Mouse (Mus musculus) hindbrain, embryonic 13.5 days (tissue): ENCODE data around the gene Man2b2. TPM values are rescaled to one million over a fixed set of nuclear protein-coding genes. Genes with fewer than 3 reads are reported as not detected.
A peak's percentile ranks its signal among the peaks of the same experiment; 100 is the strongest.

Experiments used
- ATAC-seq: fragments of 200-750 bp; cut with Nextera tagmentation; 2 replicates; pipeline ENCODE4 v1.8.0; 2017; ENCODE audit warnings: moderate TSS enrichment; ENCODE audit not compliant: low FRiP score
- H3K27ac ChIP-seq: fragments of 300-500 bp; sonication (generic); 2 replicates; pipeline ENCODE4 v1.5.1; 2015; ENCODE audit warnings: inconsistent platforms, mild to moderate bottlenecking, moderate library complexity
- H3K27me3 ChIP-seq: fragments of 300-500 bp; sonication (generic); 2 replicates; pipeline ENCODE4 v1.6.1; 2015; ENCODE audit warnings: mild to moderate bottlenecking, inconsistent platforms
- H3K36me3 ChIP-seq: fragments of 300-500 bp; sonication (generic); 2 replicates; pipeline ENCODE4 v1.6.1; 2015; ENCODE audit warnings: mild to moderate bottlenecking, inconsistent platforms
- H3K4me1 ChIP-seq: fragments of 300-500 bp; sonication (generic); replicated peaks from 2 replicates; pipeline ENCODE4 v1.6.1; 2015; ENCODE audit warnings: inconsistent platforms
- H3K4me2 ChIP-seq: fragments of 300-500 bp; sonication (generic); 2 replicates; pipeline ENCODE4 v1.6.1; 2015; ENCODE audit warnings: inconsistent platforms, mild to moderate bottlenecking, moderate library complexity
- H3K4me3 ChIP-seq: fragments of 300-500 bp; sonication (generic); 2 replicates; pipeline ENCODE4 v1.5.1; 2015; ENCODE audit warnings: mild to moderate bottlenecking, inconsistent platforms
- H3K9ac ChIP-seq: fragments of 300-500 bp; sonication (generic); 2 replicates; pipeline ENCODE4 v1.6.1; 2015; ENCODE audit warnings: mild to moderate bottlenecking, inconsistent platforms
- H3K9me3 ChIP-seq: fragments of 300-500 bp; sonication (generic); 2 replicates; pipeline ENCODE4 v1.6.1; 2016; ENCODE audit warnings: inconsistent platforms
- WGBS: fragments of 180-500 bp; shearing (Covaris S2); methylation state at CpG from one replicate; pipeline ENCODE4 v1.1.7; 2015; 5-methylcytosine and 5-hydroxymethylcytosine counted together
- polyA plus RNA-seq: library from polyadenylated mRNA; unstranded; fragments of >200 nt; fragmentation: Nextera tagmentation; extraction: Ambion mirVana; gene quantifications from 2 replicates; pipeline ENCODE4 v1.2.1, GENCODE M21; 2015

The Man2b2 gene
- polyA plus RNA-seq, 1 experiment from 2014 or later: 12.3 TPM

DNA sequence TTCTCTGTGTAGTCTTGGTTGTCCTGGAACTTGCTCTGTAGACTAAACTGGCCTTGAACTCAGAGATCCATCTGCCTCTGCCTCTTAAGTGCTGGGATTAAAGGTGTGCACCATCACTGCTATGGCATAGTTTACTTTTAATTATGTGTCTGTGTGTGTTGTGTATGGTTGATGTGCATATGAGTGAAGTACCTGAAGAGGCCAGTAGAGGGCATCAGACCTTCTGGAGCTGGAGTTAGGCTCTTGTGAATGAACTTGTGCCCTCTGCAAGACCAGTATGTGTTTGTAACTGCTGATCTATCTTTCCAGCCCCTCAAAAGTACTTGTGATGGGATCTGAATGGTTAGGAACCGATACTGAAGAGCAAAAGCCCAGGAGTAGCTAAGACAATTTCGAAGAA is 30.6 kb upstream of the Man2b2 start:
- Histone ChIP-seq H3K9me3 (no peaks in the 10 kb centered on the region; the same call in 1 of the 2 replicates), H3K36me3 (no peaks in the 10 kb centered on the region), H3K4me1 (no peaks in the 10 kb centered on the region), H3K4me2 (no peak overlapping the region), H3K4me3 (no peak overlapping the region), H3K27ac (no peak overlapping the region), H3K9ac (no peak overlapping the region), H3K27me3 (peaks cover 37% of the 10 kb centered on the region)
- 100% methylated on average over 2 of the region's 2 CpGs for WGBS
- ATAC-seq: no peak

DNA sequence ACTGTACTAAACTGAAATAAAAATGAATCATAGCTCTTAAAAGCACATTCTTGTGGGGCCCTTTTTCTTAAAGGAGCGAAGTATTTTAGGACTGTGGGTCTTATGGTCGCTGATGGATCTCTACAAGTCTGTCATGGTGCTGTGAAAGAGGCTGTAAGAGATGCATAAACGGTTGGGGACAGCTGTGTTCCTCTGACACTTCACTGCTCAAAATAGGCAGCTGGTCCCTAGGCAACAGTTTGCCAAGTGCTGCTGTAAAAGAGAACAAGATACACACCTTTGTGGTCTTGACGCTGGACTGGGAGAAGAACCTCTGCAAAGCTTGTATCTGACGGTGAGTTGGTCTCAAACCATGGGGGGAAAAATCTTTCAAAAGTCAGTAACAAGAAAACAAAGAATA is 27.1 kb upstream of the Man2b2 start:
- H3K4me2 ChIP-seq: no peak overlapping the region
- no peaks in the 10 kb centered on the region; the same call in 1 of the 2 replicates for H3K9me3 ChIP-seq
- 0 out of 2 replicates have a peak, but pooled peaks cover 6% of the 10 kb centered on the region for H3K4me1 ChIP-seq
- H3K4me3 ChIP-seq: no peak overlapping the region
- H3K36me3 ChIP-seq: no peaks in the 10 kb centered on the region
- peaks cover 5% of the 10 kb centered on the region; the same call in 1 of the 2 replicates for H3K27me3 ChIP-seq
- H3K27ac ChIP-seq: no peak overlapping the region
- 70% methylated on average over 5 of the region's 5 CpGs for WGBS
- ATAC-seq: no peak
- H3K9ac ChIP-seq: no peak overlapping the region

DNA sequence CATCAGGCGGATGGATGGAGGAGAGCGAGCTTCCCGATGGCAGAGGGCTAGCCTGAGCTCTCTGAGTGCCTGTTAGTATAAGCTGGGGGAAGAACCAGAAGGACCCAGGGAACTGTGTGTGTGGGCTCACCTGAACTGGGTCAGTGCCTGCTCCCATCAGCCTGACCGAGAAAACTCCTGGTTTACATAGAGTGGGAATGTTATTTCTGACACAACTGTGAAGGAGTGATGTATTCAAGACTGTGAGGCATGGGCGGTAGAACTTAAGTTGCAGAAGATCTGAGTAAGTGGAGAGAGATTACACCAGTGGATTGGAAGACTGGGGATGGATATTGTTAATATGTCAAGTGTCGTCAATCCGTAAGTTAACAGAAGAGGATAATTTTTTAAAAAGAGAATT is 26.1 kb upstream of the Man2b2 start:
- ATAC-seq: no peak
- Histone ChIP-seq H3K4me2 (no peak overlapping the region), H3K27me3 (peaks cover 4% of the 10 kb centered on the region; the same call in 1 of the 2 replicates), H3K4me1 (peaks cover 15% of the 10 kb centered on the region), H3K9ac (no peak overlapping the region), H3K4me3 (no peak overlapping the region), H3K9me3 (no peaks in the 10 kb centered on the region; the same call in 1 of the 2 replicates), H3K27ac (no peak overlapping the region), H3K36me3 (no peaks in the 10 kb centered on the region)
- 91% methylated on average over 7 of the region's 7 CpGs for WGBS

DNA sequence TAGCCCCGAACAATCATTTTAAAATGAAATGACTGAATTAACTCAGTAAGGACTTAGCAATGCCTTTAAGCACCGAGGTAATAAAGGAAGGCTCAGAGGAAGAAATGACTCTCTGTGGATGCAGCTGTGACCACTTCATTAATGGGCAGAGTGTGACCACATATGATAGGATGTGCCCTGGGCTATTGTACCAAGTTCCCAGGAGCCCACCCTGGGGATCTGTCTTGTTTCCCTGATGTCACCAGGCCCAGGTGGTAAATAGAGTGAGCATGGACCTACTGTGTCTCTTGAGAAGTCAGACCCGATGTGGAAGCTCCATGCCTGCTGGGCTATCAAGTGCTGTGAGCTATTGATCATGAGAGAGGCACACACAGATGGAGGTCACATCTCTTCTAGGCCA is 24.7 kb upstream of the Man2b2 start:
- no peak overlapping the region for H3K4me2 ChIP-seq
- H3K27me3 ChIP-seq: peaks cover 4% of the 10 kb centered on the region; the same call in 1 of the 2 replicates
- peaks cover 18% of the 10 kb centered on the region for H3K4me1 ChIP-seq
- H3K9ac ChIP-seq: no peak overlapping the region
- ATAC-seq: no peak
- no peak overlapping the region for H3K27ac ChIP-seq
- no peak overlapping the region for H3K4me3 ChIP-seq
- no peaks in the 10 kb centered on the region for H3K36me3 ChIP-seq
- 41% methylated on average over 3 of the region's 3 CpGs for WGBS
- H3K9me3 ChIP-seq: no peaks in the 10 kb centered on the region

DNA sequence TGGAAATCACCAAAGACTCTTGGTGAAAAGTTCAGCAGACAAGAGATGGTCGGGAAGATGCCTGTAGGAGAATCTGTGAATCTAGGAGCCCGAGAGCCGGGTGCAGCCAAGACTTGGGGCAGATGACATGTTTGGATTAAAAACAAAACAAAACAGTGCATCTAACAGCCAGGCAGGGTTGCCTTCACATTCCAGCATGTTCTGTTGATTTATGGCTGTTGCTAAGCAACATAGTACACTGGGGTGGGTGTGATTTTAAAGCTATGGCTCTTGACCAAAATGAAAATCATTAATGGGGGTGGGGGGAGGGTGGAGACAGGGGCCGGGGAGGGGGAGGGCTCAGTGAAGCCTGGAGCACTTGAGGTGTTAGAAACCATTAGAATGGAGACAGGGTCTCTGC is 21.1 kb upstream of the Man2b2 start:
- H3K4me3 ChIP-seq: no peak overlapping the region
- no peak overlapping the region; the same call in 1 of the 2 replicates for H3K27ac ChIP-seq
- no peak overlapping the region for H3K4me2 ChIP-seq
- no peak for ATAC-seq
- no peak overlapping the region for H3K9ac ChIP-seq
- H3K36me3 ChIP-seq: no peaks in the 10 kb centered on the region
- 41% methylated on average over 4 of the region's 4 CpGs for WGBS
- H3K27me3 ChIP-seq: peaks cover 2% of the 10 kb centered on the region; the same call in 1 of the 2 replicates
- no peaks in the 10 kb centered on the region for H3K9me3 ChIP-seq
- peaks cover 18% of the 10 kb centered on the region for H3K4me1 ChIP-seq

DNA sequence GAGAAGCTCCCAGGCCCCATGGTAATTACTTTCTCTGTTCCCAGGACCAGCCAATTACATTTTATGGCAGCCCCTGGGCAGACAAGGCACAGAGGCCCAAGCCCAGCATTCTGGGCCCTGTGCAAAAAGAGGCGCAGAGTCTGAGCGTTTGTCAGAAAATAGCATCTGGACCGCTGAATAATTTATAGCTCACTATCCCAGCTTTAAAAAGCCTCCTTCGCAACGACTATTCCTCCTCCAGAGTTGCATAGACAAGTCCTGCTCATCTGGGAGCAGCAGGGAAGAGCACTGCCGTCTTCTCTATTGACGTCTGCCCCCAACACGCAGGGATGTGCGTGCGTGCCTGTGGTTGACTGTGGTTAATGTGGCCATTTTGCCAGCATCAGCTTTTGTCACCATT is 14.0 kb upstream of the Man2b2 start:
- no peaks in the 10 kb centered on the region for H3K27me3 ChIP-seq
- H3K9ac ChIP-seq: no peak overlapping the region
- no peak overlapping the region for H3K4me3 ChIP-seq
- H3K4me1 ChIP-seq: peaks cover 12% of the 10 kb centered on the region
- H3K36me3 ChIP-seq: no peaks in the 10 kb centered on the region
- peak overlapping the region; percentile 76 for H3K27ac ChIP-seq
- no peak overlapping the region for H3K4me2 ChIP-seq
- 53% methylated on average over 10 of the region's 10 CpGs for WGBS
- no peaks in the 10 kb centered on the region for H3K9me3 ChIP-seq
- peak; percentile 46; the same call in 1 of the 2 replicates for ATAC-seq

DNA sequence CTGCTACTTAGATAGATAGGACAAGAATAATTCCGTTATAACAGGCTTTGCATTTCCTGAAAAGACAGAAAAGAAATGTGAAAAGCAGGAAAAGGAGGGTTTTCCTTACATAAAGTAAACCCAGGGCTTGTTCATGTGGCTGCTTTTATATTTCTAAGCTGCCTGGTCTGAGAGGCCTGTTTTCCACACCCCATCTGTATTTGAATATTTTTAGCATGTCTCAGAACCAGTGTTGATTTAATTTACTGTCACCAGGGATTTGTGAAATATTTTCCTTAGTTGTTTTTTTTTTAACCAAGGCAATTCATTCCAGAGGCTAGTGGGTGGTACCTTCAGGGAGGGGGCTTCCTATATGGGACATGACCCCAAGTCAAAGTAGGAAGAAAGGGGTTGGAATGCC is 11.2 kb upstream of the Man2b2 start:
- no peak overlapping the region for H3K4me3 ChIP-seq
- H3K27ac ChIP-seq: no peak overlapping the region
- no peaks in the 10 kb centered on the region for H3K36me3 ChIP-seq
- no peak overlapping the region for H3K9ac ChIP-seq
- peaks cover 12% of the 10 kb centered on the region for H3K4me1 ChIP-seq
- H3K9me3 ChIP-seq: no peaks in the 10 kb centered on the region
- no peak for ATAC-seq
- no peak overlapping the region for H3K4me2 ChIP-seq
- 72% methylated on average over 1 of the region's 1 CpGs for WGBS
- no peaks in the 10 kb centered on the region for H3K27me3 ChIP-seq

DNA sequence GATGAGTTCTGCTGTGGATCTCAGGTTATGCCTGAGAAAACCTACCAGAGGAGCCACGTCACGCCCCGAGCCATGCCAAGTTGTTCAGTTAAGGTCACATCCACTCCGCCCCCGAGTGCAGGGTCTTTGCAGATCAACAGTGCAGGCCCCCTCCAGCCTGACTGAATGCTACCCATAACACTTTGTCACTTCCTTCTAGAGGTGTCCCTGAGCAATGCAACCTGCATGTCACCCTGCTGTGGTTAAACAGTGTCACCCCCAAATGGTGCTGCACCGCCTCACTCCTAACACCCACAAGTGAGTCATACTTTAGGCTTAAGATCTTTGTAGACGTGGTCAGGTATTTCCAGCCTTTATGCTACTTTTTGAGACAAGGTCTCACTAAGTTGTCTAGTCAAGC is 9.6 kb upstream of the Man2b2 start:
- ATAC-seq: no peak

DNA sequence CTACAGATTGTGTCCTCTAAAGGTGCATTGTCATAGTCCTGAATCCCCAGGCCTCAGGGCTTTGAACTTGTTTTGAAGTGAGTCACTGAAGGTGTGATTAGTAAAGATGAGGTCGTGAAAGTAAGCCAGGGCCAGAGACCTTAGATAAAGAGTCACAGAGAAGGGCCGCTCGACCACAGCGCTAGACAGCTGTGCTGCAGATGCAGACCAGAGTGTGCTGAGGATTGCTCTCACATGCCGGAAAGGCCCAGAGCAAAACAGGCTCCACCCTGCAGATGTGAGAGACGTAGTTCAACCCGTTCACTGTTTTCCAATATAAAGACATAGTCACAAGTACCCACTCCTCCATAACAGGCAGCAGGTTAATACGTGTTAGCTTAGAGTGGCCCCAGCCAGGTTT is 9.1 kb upstream of the Man2b2 start:
- WGBS: 75% methylated on average over 8 of the region's 8 CpGs

More for the DNA sequence above, 9.6 kb upstream of the Man2b2 start:
- Histone ChIP-seq H3K27ac (no peak overlapping the region), H3K4me2 (no peak overlapping the region), H3K9ac (no peak overlapping the region), H3K4me3 (no peak overlapping the region), H3K27me3 (no peaks in the 10 kb centered on the region), H3K36me3 (no peaks in the 10 kb centered on the region), H3K4me1 (peaks cover 12% of the 10 kb centered on the region), H3K9me3 (no peaks in the 10 kb centered on the region)
- WGBS: 87% methylated on average over 7 of the region's 7 CpGs

DNA sequence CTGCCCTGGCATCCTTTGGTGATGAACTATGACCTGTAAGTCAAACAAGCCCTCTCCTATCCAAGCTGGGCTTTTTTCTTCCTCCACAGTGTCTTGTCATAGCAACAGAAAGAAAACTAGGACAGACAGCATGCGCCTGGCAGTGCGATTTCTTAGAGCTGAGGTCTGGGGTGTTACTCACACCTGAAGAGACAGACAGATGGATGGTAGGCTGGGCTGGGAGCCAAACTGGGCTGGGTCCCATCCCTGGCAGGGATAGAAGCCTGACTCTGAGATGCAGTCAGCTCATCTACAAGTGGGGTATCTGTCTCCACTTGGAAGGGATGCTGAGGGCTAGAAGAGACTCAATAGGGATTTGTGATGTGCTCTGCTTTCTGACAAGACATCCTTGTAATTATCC is 8.6 kb upstream of the Man2b2 start:
- no peaks in the 10 kb centered on the region for H3K9me3 ChIP-seq
- H3K4me2 ChIP-seq: no peak overlapping the region
- no peak overlapping the region for H3K27ac ChIP-seq
- no peak for ATAC-seq
- WGBS: 87% methylated on average over 2 of the region's 2 CpGs
- H3K9ac ChIP-seq: no peak overlapping the region
- H3K4me1 ChIP-seq: peaks cover 2% of the 10 kb centered on the region
- no peak overlapping the region for H3K4me3 ChIP-seq
- H3K27me3 ChIP-seq: 0 out of 2 replicates have a peak, but pooled peaks cover 1% of the 10 kb centered on the region
- H3K36me3 ChIP-seq: no peaks in the 10 kb centered on the region

More for the DNA sequence above, 9.1 kb upstream of the Man2b2 start:
- no peaks in the 10 kb centered on the region for H3K9me3 ChIP-seq
- no peak overlapping the region for H3K4me2 ChIP-seq
- ATAC-seq: no peak
- no peaks in the 10 kb centered on the region for H3K27me3 ChIP-seq
- no peak overlapping the region for H3K9ac ChIP-seq
- no peak overlapping the region for H3K4me3 ChIP-seq
- H3K36me3 ChIP-seq: no peaks in the 10 kb centered on the region
- no peak overlapping the region for H3K27ac ChIP-seq
- H3K4me1 ChIP-seq: peaks cover 8% of the 10 kb centered on the region

DNA sequence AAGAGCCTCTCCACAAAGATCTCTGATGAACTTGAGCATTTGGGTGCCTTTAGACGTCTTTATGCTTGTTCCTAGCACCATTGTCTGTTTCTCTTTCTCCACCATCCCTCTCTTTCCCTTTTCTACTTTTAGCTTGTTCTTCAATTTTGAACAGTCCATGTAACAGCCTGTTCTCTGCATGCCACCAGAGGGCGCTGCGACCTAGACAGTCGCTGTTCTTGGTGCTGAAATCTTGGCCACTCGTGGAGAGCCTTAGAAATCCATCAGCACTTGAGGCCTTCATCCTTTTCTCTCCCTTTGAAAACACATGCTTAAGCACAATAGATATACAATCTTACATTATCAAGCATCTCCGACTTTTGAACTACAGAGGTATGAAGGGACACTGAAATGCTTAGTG is 5.5 kb upstream of the Man2b2 start:
- H3K9me3 ChIP-seq: no peaks in the 10 kb centered on the region
- H3K27ac ChIP-seq: no peak overlapping the region
- H3K4me2 ChIP-seq: no peak overlapping the region
- 0 out of 2 replicates have a peak, but pooled peaks cover 6% of the 10 kb centered on the region for H3K27me3 ChIP-seq
- no peak overlapping the region for H3K4me3 ChIP-seq
- no peaks in the 10 kb centered on the region for H3K36me3 ChIP-seq
- ATAC-seq: 0 out of 2 replicates have a peak, but pooled peaks have one; percentile 41
- 2% methylated on average over 6 of the region's 6 CpGs for WGBS
- H3K4me1 ChIP-seq: peaks cover 2% of the 10 kb centered on the region
- no peak overlapping the region for H3K9ac ChIP-seq

DNA sequence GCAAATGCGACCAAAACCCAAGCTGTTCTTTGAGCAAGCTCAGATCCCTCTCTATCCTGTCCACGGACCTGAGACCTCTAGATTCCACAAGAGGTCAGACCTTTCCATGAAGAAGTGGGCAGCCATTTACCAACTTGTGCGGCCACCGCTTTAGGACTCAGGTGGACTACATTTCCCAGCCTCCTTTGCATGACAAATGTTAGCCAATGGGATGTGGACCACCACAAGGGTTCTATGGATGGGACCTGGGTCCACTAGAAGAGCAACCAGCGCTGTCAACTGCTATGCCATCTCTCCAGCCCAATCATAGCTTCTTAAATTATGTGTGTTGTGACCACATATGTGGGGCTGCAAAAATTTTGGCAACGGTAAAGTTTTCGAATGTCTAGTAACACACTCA is 819 bp upstream of the Man2b2 start:
- 0 out of 2 replicates have a peak, but pooled peaks cover 6% of the 10 kb centered on the region for H3K27me3 ChIP-seq
- H3K9me3 ChIP-seq: no peaks in the 10 kb centered on the region
- H3K4me3 ChIP-seq: no peak overlapping the region
- H3K27ac ChIP-seq: no peak overlapping the region
- peak overlapping the region; percentile 63 for H3K4me2 ChIP-seq
- 66% methylated on average over 7 of the region's 7 CpGs for WGBS
- peak; percentile 38; the same call in 1 of the 2 replicates for ATAC-seq
- peaks cover 4% of the 10 kb centered on the region; the same call in 1 of the 2 replicates for H3K36me3 ChIP-seq
- no peak overlapping the region for H3K9ac ChIP-seq
- peaks cover 12% of the 10 kb centered on the region for H3K4me1 ChIP-seq

DNA sequence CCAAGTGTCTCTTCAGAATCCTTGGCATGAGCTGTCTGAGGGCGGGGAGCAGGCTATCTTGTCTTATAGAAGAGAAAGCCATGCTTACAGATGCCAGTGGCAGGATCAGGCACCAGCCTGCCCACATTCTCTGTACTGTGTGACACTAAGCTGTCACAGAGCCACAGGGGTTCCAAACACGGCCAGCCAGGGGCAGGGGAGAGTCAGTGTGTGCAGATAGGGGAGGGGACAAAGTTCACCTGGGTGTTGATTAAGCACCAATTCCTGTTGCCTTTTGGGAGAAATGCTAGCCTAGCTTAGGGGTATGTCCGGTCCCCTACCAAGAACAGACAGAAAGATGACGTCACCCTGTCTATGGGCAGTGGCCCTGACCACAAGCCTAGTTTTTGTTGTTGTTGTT is 1.4 kb downstream of the Man2b2 start:
- WGBS: 75% methylated on average over 4 of the region's 4 CpGs

More for the DNA sequence above, 1.4 kb downstream of the Man2b2 start:
- H3K4me3 ChIP-seq: no peak overlapping the region
- H3K27ac ChIP-seq: no peak overlapping the region
- 0 out of 2 replicates have a peak, but pooled peaks cover 6% of the 10 kb centered on the region for H3K27me3 ChIP-seq
- peaks cover 19% of the 10 kb centered on the region for H3K36me3 ChIP-seq
- no peaks in the 10 kb centered on the region for H3K9me3 ChIP-seq
- no peak overlapping the region for H3K9ac ChIP-seq
- no peak for ATAC-seq
- peaks cover 12% of the 10 kb centered on the region for H3K4me1 ChIP-seq
- no peak overlapping the region for H3K4me2 ChIP-seq
